Mouse (Mus musculus): ENCODE results near the gene Gm21972. TPM values are rescaled to one million over a fixed set of nuclear protein-coding genes. Genes with fewer than 3 reads are reported as not detected.

The Gm21972 gene
- polyA plus RNA-seq, 1 experiment from 2014 or later = not detected

- no peak overlapping the region for H3K9ac ChIP-seq (replicated peaks; ENCODE audit: low read length)
- H3K4me3 ChIP-seq (ENCODE audit: low read length) = no peak overlapping the region
- no peak overlapping the region for H3K4me2 ChIP-seq (replicated peaks; ENCODE audit: low read depth, low read length)
- H3K9me3 ChIP-seq (ENCODE audit: low read length) = no peaks in the 10 kb centered on the region
- WGBS = 86% methylated on average over 4 of the region's 4 CpGs
- no peak for ATAC-seq (ENCODE audit: low FRiP score, low TSS enrichment)
- H3K27ac ChIP-seq (ENCODE audit: low read length) = no peak overlapping the region
- no peaks in the 10 kb centered on the region for H3K36me3 ChIP-seq (ENCODE audit: insufficient read depth, low read length)
- no peaks in the 10 kb centered on the region for H3K27me3 ChIP-seq (ENCODE audit: insufficient read depth, low read length)
- H3K4me1 ChIP-seq (ENCODE audit: insufficient read depth, low read length) = 0 out of 2 replicates have a peak, but pooled peaks cover 3% of the 10 kb centered on the region
Measured at GRCm38 (mm10) chr1:86183577-86184263, 50.3 kb downstream of the Gm21972 start.

DNA sequence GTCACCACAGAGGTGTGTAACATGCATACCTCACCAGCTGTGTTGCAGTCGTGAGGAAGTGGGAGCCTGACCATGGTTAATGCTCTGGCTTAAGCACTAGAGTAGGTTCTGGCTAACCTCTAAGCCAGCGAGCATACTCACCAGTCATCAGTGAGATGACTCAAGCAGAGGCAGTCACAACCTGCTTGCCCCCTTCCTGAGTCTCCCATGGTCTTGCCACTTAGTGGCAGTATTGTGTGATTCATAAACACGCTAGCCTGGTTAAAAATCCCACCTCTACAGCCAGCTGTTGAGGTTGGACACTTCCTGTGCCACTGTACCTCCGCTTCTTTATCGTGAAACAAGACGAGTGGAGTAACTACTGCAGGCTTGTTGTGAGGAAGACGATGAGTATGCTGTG lies 53.3 kb downstream of the Gm21972 start:
- no peaks in the 10 kb centered on the region for H3K36me3 ChIP-seq (ENCODE audit: insufficient read depth, low read length)
- 0 out of 2 replicates have a peak, but pooled peaks cover 3% of the 10 kb centered on the region for H3K4me1 ChIP-seq (ENCODE audit: insufficient read depth, low read length)
- H3K9me3 ChIP-seq (ENCODE audit: low read length) = no peaks in the 10 kb centered on the region
- H3K27me3 ChIP-seq (ENCODE audit: insufficient read depth, low read length) = no peaks in the 10 kb centered on the region
- no peak for ATAC-seq (ENCODE audit: low FRiP score, low TSS enrichment)
- H3K4me2 ChIP-seq (replicated peaks; ENCODE audit: low read depth, low read length) = no peak overlapping the region
- WGBS = 84% methylated on average over 7 of the region's 7 CpGs
- no peak overlapping the region for H3K9ac ChIP-seq (replicated peaks; ENCODE audit: low read length)
- no peak overlapping the region for H3K27ac ChIP-seq (ENCODE audit: low read length)
- no peak overlapping the region for H3K4me3 ChIP-seq (ENCODE audit: low read length)

DNA sequence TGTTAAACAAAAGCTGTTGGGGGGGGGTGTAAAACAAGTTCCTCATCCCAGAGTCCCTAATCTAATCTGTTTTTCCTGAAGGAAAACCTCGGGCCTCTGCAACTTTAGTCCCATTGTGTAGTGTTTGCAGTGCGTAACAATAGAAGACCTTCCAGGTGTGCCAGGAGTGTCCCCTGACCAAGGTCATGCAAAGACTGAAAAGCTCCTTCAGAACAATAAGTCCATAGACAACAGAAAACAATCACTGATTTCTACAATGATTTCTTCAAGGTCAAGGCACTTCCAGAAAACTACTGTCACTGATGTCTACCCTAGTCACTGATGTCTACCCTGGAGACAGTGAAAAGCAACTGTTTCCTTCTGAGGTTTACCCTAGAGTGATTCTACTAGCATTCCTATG lies 54.4 kb downstream of the Gm21972 start:
- ATAC-seq (ENCODE audit: low FRiP score, low TSS enrichment) = no peak

GRCm38 (mm10) chr1:86188271-86188670 lies 54.8 kb downstream of the Gm21972 start:
- H3K4me2 ChIP-seq (replicated peaks; ENCODE audit: low read depth, low read length) = no peak overlapping the region
- H3K4me1 ChIP-seq (ENCODE audit: insufficient read depth, low read length) = 0 out of 2 replicates have a peak, but pooled peaks cover 3% of the 10 kb centered on the region
- peak overlapping the region; percentile 0 for H3K27ac ChIP-seq (ENCODE audit: low read length)
- H3K4me3 ChIP-seq (ENCODE audit: low read length) = no peak overlapping the region
- no peaks in the 10 kb centered on the region for H3K9me3 ChIP-seq (ENCODE audit: low read length)
- H3K9ac ChIP-seq (replicated peaks; ENCODE audit: low read length) = no peak overlapping the region
- WGBS = 56% methylated on average over 2 of the region's 2 CpGs
- no peaks in the 10 kb centered on the region for H3K36me3 ChIP-seq (ENCODE audit: insufficient read depth, low read length)
- H3K27me3 ChIP-seq (ENCODE audit: insufficient read depth, low read length) = no peaks in the 10 kb centered on the region
- ATAC-seq (ENCODE audit: low FRiP score, low TSS enrichment) = peak; percentile 68; the same call in 1 of the 2 replicates

More for the DNA sequence above, 54.4 kb downstream of the Gm21972 start:
- H3K36me3 ChIP-seq (ENCODE audit: insufficient read depth, low read length) = no peaks in the 10 kb centered on the region
- H3K27ac ChIP-seq (ENCODE audit: low read length) = peak overlapping the region; percentile 0
- H3K9me3 ChIP-seq (ENCODE audit: low read length) = no peaks in the 10 kb centered on the region
- H3K27me3 ChIP-seq (ENCODE audit: insufficient read depth, low read length) = no peaks in the 10 kb centered on the region
- 0 out of 2 replicates have a peak, but pooled peaks cover 3% of the 10 kb centered on the region for H3K4me1 ChIP-seq (ENCODE audit: insufficient read depth, low read length)
- 54% methylated on average over 2 of the region's 2 CpGs for WGBS
- no peak overlapping the region for H3K4me3 ChIP-seq (ENCODE audit: low read length)
- no peak overlapping the region for H3K4me2 ChIP-seq (replicated peaks; ENCODE audit: low read depth, low read length)
- no peak overlapping the region for H3K9ac ChIP-seq (replicated peaks; ENCODE audit: low read length)

GRCm38 (mm10) chr1:86189034-86189702 lies 55.7 kb downstream of the Gm21972 start:
- 71% methylated on average over 6 of the region's 6 CpGs for WGBS

GRCm38 (mm10) chr1:86190843-86191242 lies 57.4 kb downstream of the Gm21972 start:
- no peaks in the 10 kb centered on the region for H3K27me3 ChIP-seq (ENCODE audit: insufficient read depth, low read length)
- no peak for ATAC-seq (ENCODE audit: low FRiP score, low TSS enrichment)
- 89% methylated on average over 6 of the region's 6 CpGs for WGBS
- H3K4me2 ChIP-seq (replicated peaks; ENCODE audit: low read depth, low read length) = no peak overlapping the region
- H3K4me1 ChIP-seq (ENCODE audit: insufficient read depth, low read length) = 0 out of 2 replicates have a peak, but pooled peaks cover 3% of the 10 kb centered on the region
- H3K27ac ChIP-seq (ENCODE audit: low read length) = no peak overlapping the region
- no peaks in the 10 kb centered on the region for H3K9me3 ChIP-seq (ENCODE audit: low read length)
- H3K9ac ChIP-seq (replicated peaks; ENCODE audit: low read length) = no peak overlapping the region
- no peak overlapping the region for H3K4me3 ChIP-seq (ENCODE audit: low read length)
- no peaks in the 10 kb centered on the region; the same call in 1 of the 2 replicates for H3K36me3 ChIP-seq (ENCODE audit: insufficient read depth, low read length)

More at GRCm38 (mm10) chr1:86189034-86189702, 55.7 kb downstream of the Gm21972 start:
- Histone ChIP-seq H3K4me1 (ENCODE audit: insufficient read depth, low read length) (0 out of 2 replicates have a peak, but pooled peaks cover 3% of the 10 kb centered on the region), H3K4me2 (replicated peaks; ENCODE audit: low read depth, low read length) (no peak overlapping the region), H3K27me3 (ENCODE audit: insufficient read depth, low read length) (no peaks in the 10 kb centered on the region), H3K4me3 (ENCODE audit: low read length) (no peak overlapping the region), H3K27ac (ENCODE audit: low read length) (peak overlapping the region; percentile 0), H3K9ac (replicated peaks; ENCODE audit: low read length) (no peak overlapping the region), H3K9me3 (ENCODE audit: low read length) (no peaks in the 10 kb centered on the region), H3K36me3 (ENCODE audit: insufficient read depth, low read length) (no peaks in the 10 kb centered on the region)
- 0 out of 2 replicates have a peak, but pooled peaks have one; percentile 29 for ATAC-seq (ENCODE audit: low FRiP score, low TSS enrichment)

GRCm38 (mm10) chr1:86194044-86194443 lies 60.6 kb downstream of the Gm21972 start:
- Histone ChIP-seq H3K4me3 (ENCODE audit: low read length) (no peak overlapping the region), H3K9ac (replicated peaks; ENCODE audit: low read length) (no peak overlapping the region), H3K27me3 (ENCODE audit: insufficient read depth, low read length) (no peaks in the 10 kb centered on the region), H3K4me2 (replicated peaks; ENCODE audit: low read depth, low read length) (no peak overlapping the region), H3K9me3 (ENCODE audit: low read length) (no peaks in the 10 kb centered on the region), H3K4me1 (ENCODE audit: insufficient read depth, low read length) (no peaks in the 10 kb centered on the region), H3K36me3 (ENCODE audit: insufficient read depth, low read length) (peaks cover 10% of the 10 kb centered on the region), H3K27ac (ENCODE audit: low read length) (no peak overlapping the region)
- no peak for ATAC-seq (ENCODE audit: low FRiP score, low TSS enrichment)
- WGBS = 87% methylated on average over 7 of the region's 7 CpGs

GRCm38 (mm10) chr1:86198276-86198675 lies 64.8 kb downstream of the Gm21972 start:
- peaks cover 26% of the 10 kb centered on the region for H3K36me3 ChIP-seq (ENCODE audit: insufficient read depth, low read length)
- H3K4me3 ChIP-seq (ENCODE audit: low read length) = no peak overlapping the region
- no peak overlapping the region for H3K4me2 ChIP-seq (replicated peaks; ENCODE audit: low read depth, low read length)
- no peaks in the 10 kb centered on the region for H3K9me3 ChIP-seq (ENCODE audit: low read length)
- no peak for ATAC-seq (ENCODE audit: low FRiP score, low TSS enrichment)
- H3K4me1 ChIP-seq (ENCODE audit: insufficient read depth, low read length) = no peaks in the 10 kb centered on the region
- no peak overlapping the region for H3K27ac ChIP-seq (ENCODE audit: low read length)
- H3K9ac ChIP-seq (replicated peaks; ENCODE audit: low read length) = no peak overlapping the region
- WGBS = 93% methylated on average over 6 of the region's 6 CpGs
- H3K27me3 ChIP-seq (ENCODE audit: insufficient read depth, low read length) = no peaks in the 10 kb centered on the region

GRCm38 (mm10) chr1:86199026-86199425 lies 65.6 kb downstream of the Gm21972 start:
- no peak overlapping the region for H3K27ac ChIP-seq (ENCODE audit: low read length)
- H3K4me2 ChIP-seq (replicated peaks; ENCODE audit: low read depth, low read length) = no peak overlapping the region
- no peak overlapping the region for H3K9ac ChIP-seq (replicated peaks; ENCODE audit: low read length)
- 87% methylated on average over 5 of the region's 5 CpGs for WGBS
- no peaks in the 10 kb centered on the region for H3K4me1 ChIP-seq (ENCODE audit: insufficient read depth, low read length)
- no peak overlapping the region for H3K4me3 ChIP-seq (ENCODE audit: low read length)
- peaks cover 30% of the 10 kb centered on the region for H3K36me3 ChIP-seq (ENCODE audit: insufficient read depth, low read length)
- no peak for ATAC-seq (ENCODE audit: low FRiP score, low TSS enrichment)
- no peaks in the 10 kb centered on the region for H3K9me3 ChIP-seq (ENCODE audit: low read length)
- no peaks in the 10 kb centered on the region for H3K27me3 ChIP-seq (ENCODE audit: insufficient read depth, low read length)

DNA sequence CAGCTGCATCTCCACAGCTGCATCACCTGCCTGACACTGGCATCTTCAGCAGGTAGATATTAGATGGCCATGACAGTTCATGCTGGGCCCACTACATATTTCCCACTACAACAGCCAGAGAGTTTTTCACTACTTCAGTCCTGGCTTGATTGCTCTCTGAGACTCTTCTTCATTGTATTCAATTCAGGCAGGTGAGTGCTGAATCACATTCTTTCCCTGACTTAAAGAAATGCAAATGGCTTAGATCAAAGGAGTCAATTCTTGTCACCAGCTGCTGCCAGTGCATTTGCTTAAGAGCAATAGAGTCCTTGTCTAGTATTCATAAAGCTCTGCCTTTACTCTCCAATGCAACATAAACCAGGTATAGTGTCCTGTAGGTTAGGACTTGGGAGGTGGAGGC lies 67.9 kb downstream of the Gm21972 start:
- Histone ChIP-seq H3K4me1 (ENCODE audit: insufficient read depth, low read length) (no peaks in the 10 kb centered on the region), H3K27me3 (ENCODE audit: insufficient read depth, low read length) (no peaks in the 10 kb centered on the region), H3K9me3 (ENCODE audit: low read length) (no peaks in the 10 kb centered on the region), H3K27ac (ENCODE audit: low read length) (no peak overlapping the region), H3K9ac (replicated peaks; ENCODE audit: low read length) (no peak overlapping the region), H3K4me2 (replicated peaks; ENCODE audit: low read depth, low read length) (no peak overlapping the region), H3K4me3 (ENCODE audit: low read length) (no peak overlapping the region), H3K36me3 (ENCODE audit: insufficient read depth, low read length) (peaks cover 31% of the 10 kb centered on the region)
- no peak for ATAC-seq (ENCODE audit: low FRiP score, low TSS enrichment)
